Mouse (Mus musculus): ENCODE results near the gene Pacs2. TPM values are rescaled to one million over a fixed set of nuclear protein-coding genes. Genes with fewer than 3 reads are reported as not detected.

Pacs2 gene
- total RNA-seq, 2 experiments from 2014 or later: 51.8 to 54.4 TPM

DNA sequence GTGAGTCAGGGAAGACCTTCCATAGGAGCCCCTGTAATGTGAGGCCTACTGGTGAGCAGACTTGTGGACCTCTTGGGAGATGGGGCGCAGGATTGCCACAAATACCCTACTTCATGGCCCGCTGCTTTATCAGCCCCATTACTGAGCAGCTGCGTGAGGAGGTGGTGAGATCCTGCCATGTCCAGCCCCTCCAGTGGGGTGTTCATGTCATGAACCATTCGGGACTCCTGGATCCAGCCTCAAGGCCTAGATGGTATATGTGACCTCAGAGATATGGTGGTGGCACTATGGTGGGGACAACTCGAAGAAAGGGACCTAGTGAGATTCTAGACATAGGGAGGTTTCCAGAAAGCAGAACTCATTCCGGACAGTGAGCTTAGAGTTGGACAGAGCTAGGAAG, 74.8 kb downstream of the Pacs2 start:
- DNase-seq: no peak

DNA sequence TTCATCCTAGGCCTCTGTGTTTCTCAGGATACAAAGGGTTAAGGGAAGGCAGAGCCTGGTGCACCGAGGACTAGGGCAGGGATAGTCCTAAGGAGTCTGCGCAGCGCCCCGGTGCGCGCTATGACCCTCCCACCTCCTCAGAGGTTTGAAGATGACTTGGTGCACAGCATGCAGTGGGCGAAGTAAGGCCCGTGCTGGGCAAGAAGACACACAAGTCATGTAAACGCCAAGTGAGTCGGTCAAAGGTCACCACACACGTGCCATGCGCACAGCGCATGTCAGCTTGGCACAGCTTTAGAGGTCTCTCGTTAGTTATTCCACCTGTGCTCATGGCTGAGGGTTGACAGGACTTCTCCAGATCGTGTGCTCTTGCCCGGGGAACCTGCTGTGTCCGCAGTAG, 75.7 kb downstream of the Pacs2 start:
- no peak for DNase-seq

DNA sequence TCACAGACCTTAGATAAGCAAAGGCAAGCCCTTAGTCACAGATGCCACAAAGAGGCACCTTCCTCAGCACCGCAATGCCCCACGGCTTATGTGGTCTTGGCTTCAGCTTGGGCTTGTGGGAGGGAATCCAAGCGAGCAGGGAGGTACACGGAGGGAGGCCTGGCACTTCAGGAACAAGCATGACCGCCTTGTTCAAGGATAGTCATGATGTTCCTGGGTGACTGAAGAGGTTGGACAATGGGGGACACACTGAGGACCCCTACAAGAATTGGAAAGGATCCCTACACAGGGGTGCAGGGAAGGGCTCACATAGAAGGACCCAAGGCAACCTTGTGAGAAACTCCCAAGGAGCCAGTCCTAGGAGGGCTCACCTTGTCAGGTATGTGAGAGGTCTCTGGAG, 82.7 kb downstream of the Pacs2 start:
- DNase-seq: no peak

DNA sequence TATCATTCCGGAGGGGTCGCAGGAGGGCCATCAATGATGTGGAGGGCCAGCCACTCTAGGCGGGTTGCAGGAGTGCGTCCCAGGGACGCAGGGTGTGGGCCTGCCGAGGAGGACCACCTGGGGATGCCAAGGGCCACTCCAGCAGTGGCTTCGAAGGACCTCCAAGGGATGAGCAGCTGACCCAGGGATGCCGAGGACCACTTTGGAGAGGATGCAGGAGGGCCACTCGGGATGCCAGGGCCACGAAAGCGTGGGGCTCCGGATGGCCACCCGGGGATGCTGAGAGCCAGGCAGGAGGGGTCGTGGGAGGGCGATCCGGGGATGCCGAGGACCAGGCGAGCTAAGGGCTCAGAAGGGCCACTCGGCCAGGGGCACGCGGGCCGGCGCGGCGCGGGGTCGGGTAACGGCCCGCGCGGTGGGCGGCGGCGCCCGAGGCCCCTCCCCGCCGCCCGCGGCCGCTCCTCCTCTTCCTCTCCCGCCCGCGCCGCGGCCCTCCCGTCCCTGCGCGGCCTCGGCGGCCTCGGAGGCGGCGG, 83.5 kb downstream of the Pacs2 start, which contains the start of gene Mta1:
TSS of gene Mta1 (plus strand) at position 530 of the 533 bp plus-strand sequence.
- peak; percentile 63 for DNase-seq

DNA sequence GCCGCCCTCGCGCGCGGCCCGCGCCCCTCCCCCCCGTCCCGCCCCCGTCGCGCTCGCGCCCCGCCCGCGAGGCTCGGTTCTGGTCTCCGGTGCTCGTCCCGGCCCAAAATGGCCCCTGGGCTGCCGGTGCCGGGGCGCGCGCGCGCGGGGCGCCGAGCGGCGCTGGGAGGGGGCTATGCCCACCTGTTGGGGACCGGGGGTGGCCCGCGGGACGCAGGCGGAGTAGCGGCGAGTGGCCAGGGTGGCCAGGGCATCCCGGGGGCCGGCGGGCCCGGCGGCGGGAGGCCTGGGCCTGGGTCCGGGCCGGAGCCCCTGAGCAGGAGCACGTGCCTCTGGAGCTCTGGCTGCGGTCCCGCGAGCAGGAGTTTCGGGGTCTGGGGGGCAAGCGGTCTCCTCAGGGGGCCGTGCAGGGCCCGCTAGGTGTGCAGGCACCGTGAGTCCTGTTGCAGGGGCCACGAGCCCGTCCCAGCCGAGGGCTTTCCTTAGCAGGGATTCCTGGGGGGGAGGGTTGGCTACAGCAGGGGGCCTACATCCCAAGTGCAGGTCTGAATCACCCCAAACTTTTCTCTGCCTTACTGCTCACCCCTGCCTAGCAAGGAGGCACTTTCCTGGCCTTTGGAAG, 84.3 kb downstream of the Pacs2 start:
- DNase-seq: peak; percentile 50

DNA sequence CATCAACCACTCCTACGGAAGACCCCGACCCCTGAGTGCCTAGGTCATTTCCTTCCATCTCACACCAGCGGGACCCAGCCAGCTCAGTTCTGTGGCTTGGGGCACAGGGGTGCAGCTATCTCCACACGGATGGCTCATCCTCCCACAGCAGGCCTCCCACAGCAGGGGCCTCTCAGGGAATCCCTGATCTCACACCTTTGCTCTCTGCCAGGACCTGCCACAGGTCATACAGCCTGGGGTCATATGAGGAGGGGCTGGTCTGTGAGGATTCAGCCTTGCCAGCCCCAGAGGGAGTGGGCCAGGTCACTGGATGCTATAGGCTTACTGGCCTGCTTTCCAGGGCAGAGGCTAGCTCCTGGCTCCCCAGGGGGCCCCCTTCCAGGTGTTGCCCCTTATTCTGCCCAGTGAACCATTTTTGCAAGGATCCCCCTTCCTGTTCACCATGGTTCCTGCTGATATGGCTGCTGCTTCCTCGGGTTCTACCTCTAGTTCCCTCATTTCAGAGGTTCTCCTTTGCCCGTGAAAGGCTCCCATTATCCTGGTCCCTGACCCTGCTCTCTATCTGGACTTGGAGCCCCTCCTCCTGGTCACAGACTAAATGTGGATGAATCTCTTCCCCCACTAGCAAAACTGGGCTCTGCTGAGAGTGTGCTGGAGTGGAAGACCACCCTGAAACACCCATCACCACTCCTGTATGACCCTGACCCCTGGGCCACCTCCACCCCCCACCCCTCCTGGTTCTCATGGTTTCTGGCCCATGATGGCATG, 85.3 kb downstream of the Pacs2 start:
- no peak for DNase-seq

DNA sequence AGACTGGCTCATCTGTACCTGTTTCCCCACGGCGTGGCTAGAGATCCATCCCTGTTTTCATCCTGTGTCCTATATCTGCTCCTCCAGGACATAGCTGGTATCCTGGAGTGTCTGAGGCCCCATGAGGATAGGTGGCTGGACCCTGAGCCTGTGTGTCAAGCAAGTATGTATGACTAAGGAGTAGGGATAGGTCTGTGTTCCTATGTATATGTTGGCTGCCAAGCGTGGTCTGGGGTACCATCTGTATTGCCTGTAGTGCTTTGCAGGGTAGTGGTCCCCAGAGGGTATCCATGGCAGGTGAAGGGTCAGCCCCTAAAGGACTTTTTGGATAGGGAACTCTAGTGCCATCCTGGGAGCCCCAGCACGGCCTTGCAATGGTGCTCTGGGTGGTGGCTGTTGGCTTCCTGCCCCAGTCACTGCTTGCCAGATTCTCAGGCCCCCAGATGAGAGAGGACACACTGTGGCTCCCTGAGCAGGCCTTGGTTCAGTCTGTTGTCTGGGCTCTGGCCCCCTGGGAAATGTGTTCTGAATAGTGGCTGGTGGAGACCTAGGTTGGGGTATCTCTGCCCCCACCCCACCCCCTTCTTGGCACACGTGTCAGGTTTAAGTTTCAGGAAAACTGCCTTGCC, 86.3 kb downstream of the Pacs2 start:
- peak; percentile 51 for DNase-seq

DNA sequence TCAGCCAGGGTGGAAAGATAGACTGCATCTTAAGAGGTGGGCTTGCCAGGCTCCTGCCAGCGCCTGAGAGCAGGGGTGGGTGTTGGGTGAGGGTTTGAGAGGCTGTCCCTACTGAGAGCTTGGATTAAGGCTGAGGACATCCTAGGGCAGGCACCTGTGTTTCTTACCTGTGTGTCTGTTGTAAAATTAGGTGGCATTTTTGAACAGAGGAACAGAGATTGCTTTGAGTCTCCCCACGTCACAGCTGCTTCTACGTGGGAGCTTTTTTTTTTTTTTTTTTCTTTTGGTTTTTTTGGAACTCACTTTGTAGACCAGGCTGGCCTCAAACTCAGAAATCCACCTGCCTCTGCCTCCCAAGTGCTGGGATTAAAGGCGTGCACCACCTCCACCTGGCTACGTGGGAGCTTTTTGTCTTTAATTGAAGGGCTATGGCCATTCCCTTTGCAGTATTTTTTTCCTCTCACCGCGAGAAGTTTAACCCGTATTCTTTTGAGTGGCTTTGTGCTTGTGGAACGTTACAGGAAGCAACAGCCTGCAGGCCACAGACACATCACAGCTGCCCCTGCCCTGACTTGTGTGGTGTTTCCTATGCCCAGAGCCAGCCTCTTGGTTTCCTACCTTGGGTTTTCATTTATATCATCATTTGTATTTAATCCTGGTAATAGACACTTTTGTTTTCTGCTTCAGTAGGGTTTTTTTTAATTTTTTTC, 87.1 kb downstream of the Pacs2 start:
- DNase-seq: no peak

DNA sequence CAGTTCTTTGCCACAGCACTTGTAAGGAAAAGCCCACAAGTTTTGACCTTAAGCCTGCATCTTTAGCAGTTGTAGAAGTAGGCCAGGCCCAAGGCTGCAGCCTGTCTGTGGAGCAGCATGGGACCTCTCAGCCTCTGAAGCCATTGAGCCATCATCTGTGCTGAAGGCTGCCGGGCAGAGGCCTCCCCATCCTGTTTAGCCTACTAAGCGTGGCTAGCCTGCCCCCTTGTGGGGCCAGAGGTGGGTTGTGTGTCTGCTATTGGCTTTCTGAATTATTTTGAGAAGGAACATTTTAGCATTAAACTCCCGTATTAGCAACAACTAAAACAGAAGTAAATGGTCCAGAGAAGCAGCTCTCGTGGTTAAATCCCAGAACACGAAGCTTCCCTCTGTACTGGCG, 88.2 kb downstream of the Pacs2 start:
- peak; percentile 64 for DNase-seq

DNA sequence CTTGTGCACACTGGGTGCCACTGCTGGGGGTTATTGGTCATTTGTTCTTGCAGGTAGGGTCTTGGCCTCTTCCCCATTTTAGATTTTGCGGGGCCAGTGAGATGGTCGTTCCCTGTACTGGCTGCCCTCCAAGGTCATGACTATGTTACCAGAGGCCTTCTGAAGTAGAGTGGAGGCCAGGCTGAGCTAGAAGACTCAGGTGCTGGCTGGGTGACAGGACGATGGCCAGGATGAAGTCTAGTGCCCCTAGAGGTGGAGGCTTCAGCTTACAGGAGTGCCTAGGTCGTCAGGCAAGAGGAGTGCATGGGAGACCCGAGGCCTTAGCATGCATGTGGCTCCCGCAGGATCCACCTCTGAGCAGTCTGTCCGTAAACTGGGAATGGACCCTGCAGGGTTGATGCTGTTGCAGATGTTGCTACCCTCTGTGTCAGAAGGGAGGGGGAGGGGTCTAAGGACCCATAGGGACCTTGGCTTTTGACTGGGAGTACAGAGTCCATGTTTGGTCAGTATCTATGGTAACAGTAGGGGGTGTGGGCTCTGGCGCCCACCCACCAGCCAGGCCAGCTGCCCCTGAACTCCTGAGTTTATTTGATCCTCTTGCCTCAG, 89.6 kb downstream of the Pacs2 start:
- DNase-seq: no peak

DNA sequence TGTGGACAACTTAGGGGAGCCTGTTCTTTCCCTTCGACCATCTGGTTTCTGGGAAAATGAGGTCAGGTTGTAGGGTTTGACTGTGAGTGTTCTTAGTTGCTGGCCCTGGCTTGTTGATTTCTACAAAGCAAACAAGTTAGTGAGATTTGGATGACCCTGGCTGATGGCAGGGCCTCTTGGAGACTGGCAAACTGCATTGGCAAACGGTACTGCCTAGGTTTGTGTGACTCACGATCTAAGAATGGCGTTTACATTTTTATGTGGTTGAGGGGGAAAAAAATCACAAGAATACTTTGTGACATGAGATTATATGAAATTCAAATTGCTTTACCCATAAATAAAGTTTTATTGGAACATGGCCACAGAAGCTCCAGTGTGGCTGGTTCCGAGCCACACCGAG, 92.1 kb downstream of the Pacs2 start:
- DNase-seq: no peak

DNA sequence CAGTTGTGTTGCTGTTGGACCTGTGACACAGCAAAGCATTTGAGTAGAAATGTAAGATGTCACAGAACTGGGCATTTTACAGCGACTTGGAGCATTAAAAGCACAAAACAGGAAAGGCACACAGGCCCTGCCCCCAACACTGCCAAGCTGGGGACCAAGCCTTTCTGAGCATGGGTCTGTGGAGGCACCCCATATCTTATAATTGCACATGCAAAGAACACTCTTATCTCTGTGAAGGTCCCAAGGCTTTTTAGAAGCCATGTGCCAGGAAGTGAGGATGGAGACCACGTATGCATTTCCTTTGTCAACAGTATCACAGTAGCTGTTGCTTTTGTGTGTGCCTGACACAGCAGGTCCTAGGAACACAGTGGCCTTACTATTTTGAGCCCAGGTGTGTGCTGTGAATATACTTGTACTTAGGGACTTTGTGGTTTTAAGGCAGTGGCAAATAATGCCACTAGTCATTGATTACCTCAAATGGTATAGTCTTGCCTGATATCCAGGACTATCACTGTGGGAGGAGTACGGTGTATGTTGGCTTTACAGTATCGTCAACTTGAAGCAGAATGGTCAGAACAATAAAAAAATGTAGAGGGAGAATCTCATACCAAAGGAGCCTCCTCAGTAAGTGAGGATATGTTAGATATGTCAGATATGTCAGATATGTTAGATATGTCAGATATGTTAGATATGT, 93.3 kb downstream of the Pacs2 start:
- DNase-seq: no peak

DNA sequence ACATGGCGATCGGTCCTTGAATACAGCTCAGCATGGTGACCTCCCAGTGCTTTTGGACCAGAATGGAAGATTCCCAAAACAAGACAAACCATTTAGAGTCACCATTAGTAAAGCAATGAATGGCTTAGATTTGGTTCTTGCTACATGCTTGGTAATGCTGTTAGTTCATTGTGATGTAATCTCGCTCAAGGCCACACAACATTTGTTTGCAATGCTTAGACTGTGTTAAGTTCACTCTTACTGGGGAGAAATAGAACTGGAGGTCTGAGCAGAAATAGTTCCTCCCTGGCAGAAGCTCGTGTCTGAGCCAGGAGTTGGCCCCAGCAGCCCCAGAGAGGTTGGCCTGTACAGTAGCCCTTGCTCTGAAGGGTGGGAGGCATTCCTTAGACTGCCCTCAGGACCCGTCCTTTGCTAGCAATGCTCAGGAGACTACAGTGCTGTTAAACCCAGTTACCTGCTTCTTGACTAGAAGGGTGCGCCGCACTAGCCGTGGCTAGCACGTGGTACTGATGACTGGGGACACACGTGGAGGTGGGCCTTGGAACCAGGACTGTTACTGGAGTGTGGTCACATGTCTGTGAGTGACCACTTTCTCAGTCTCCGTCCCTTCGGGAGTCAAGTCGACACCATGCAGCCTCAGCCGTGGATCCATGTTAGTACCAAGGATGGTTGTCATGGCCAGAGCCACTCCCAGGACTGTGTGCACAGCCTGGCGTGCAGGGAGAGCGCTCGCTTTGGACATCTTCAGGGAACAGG, 94.4 kb downstream of the Pacs2 start:
- no peak for DNase-seq

DNA sequence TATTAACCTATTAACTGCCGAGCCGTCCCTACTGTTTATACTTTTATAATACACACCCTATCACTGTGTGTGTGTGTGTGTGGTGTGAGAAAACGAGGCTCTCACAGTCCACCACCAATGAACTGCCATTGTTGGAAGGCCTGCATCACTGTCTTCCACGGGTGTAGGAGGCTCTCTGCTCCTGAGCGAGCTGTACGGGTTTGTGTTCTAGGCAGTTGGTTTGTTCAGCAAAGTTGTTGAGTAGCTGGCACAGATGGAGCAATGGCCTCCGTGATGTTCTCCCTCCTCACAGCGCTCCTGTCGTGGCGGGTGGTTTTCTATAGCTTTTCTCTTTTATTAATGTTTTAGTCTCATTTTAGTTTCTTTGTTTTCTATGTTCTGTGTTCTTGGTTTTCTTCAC, 95.5 kb downstream of the Pacs2 start:
- no peak for DNase-seq

DNA sequence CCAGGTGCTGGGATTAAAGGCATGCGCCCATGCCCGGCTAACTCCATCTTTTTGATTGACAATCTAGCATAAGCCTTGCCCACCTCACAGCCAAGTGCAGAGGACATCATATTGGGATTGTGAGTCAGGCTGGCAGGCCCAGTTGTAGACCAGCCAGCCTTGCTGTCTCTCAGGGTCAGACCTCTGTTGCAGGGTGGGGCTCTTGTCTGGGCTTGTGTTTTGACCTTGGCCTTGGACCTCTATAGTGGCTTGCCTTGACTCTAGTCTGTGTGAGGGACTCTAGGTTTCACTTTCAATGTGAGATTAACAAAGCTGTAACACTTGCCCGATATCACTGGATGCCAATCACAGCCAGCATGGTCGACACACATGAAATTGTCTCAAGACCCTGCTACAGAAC, 99.8 kb downstream of the Pacs2 start:
- no peak for DNase-seq

DNA sequence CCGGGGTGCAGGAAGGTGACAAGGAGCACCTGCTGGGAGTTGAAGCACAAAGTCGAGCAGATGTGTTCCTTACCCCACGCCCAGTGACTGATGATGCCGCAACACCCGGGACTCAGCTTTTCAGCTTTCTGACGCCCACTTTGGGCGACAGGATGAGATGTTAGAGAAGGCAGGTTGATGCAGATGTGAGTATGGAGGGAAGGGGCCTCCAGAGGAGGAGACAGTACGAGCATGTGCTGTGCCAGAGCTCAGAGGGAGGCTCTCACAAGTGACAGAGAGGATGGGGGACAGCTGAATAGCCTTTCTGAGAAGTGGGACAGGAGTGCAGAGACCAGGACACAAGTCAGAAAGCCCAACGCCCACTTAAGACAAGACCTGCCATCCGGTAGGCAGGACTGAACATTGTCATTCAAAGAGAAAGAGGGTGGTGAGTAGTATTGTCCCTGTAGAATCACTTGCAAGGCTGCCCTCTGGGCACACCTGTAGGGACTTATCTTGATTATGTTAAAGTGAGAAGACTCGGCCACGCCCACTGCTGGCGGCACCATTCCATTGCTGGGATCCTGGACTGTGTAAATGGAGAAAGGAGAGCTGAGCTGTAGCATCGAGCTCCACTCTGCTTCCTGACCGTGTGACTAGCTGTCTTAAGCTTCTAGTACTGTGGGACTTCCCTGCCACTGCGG, 100.7 kb downstream of the Pacs2 start:
- DNase-seq: no peak

DNA sequence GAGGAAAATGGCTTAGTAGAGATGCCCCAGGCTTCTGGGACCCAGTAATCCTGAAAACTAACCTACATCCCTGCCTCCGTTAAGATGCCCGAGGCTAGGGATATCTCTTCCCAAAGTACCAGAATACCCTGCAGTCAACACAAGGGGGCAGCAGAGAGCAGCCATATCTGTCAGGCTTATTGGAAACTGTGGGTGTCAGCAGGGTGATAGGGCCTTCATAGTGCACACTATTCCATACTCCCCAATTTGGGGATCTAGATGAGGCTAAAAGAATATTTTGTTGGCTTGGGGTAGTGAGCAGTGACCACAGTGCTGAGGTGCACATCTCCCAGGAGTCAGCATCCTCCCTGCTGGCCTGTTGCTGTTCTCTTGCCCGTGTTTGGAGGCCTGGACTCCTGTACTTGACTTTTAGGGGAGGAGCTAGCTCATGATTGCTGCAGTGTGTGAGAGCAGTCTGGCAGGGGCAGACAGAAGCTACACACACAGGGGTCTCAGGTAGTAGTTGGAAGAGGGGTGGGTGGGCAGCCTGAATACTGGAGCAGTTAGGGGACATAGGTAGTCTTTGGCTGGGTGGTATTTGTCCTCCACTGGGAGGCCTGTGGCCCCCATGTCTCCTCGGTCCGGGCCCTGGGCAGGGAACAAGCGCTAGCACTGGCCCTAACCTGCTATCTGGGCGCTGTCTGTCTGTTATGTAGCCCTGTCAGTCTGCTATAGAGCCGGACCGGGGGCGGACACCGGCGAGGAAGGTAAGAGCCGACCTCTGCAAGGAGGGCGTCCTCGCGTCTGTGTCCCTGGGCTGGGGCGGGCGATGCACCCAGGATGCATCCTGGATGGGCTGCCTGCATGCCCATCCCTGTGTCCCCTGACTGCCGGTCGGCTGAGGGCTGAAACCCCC, 105.5 kb downstream of the Pacs2 start:
- peak; percentile 88 for DNase-seq

Data from gastrocnemius, postnatal 10 days (tissue).